Mouse (Mus musculus) heart, embryonic 14.5 days (tissue): ENCODE measurements at regions not wholly inside any gene's neighbourhood (a gene's known extent, or its start where the extent isn't known, plus 50 kb on each side); places are given as distances from the start of the nearest gene placed in this dataset.
A peak's percentile ranks its signal among the peaks of the same experiment; 100 is the strongest.

Source experiments
- ATAC-seq: fragments of 200-750 bp; cut with Nextera tagmentation; 2 replicates; pipeline ENCODE4 v1.8.0; 2017; ENCODE audit warnings: low read depth, moderate TSS enrichment; ENCODE audit not compliant: insufficient number of reproducible peaks, insufficient read depth, low FRiP score
- H3K27ac ChIP-seq, 2 experiments: fragments of 200-500 bp in 1 of 2; fragments of 300-500 bp in 1 of 2; sonication (generic) in 1 of 2; replicated peaks in 1 of 2; 2 replicates each; pipeline ENCODE4 v1.5.1; 2012 to 2014; ENCODE audit warnings: low read depth in 2 of 2, low read length in 2 of 2, control low read depth in 1 of 2, mild to moderate bottlenecking in 1 of 2, mixed read lengths in 1 of 2; ENCODE audit not compliant: control insufficient read depth in 1 of 2, insufficient read depth in 1 of 2
- H3K27me3 ChIP-seq: fragments of 300-500 bp; sonication (generic); 2 replicates; pipeline ENCODE4 v1.6.1; 2014; ENCODE audit warnings: mild to moderate bottlenecking, low read length, control low read depth; ENCODE audit not compliant: control insufficient read depth, insufficient read depth
- H3K36me3 ChIP-seq: fragments of 300-500 bp; sonication (generic); 2 replicates; pipeline ENCODE4 v1.6.1; 2014; ENCODE audit warnings: mild to moderate bottlenecking, control low read depth, low read length, mixed read lengths; ENCODE audit not compliant: control insufficient read depth, insufficient read depth
- H3K4me1 ChIP-seq, 2 experiments: fragments of 200-500 bp in 1 of 2; fragments of 300-500 bp in 1 of 2; sonication (generic) in 1 of 2; 2 replicates each; pipeline ENCODE4 v1.6.1; 2012 to 2014; ENCODE audit warnings: low read length in 2 of 2, control low read depth in 1 of 2, mixed read lengths in 1 of 2; ENCODE audit not compliant: control insufficient read depth in 2 of 2, insufficient read depth in 2 of 2
- H3K4me2 ChIP-seq: fragments of 300-500 bp; sonication (generic); 2 replicates; pipeline ENCODE4 v1.6.1; 2014; ENCODE audit warnings: mild to moderate bottlenecking, low read length
- H3K4me3 ChIP-seq, 2 experiments: fragments of 200-500 bp in 1 of 2; fragments of 300-500 bp in 1 of 2; sonication (generic) in 1 of 2; 2 replicates each; pipeline ENCODE4 v1.5.1; 2012 to 2014; ENCODE audit warnings: low read length in 2 of 2, mild to moderate bottlenecking in 2 of 2, control low read depth in 1 of 2, low read depth in 1 of 2, moderate library complexity in 1 of 2; ENCODE audit not compliant: control insufficient read depth in 1 of 2, insufficient read depth in 1 of 2
- H3K9ac ChIP-seq: fragments of 300-500 bp; sonication (generic); 2 replicates; pipeline ENCODE4 v1.6.1; 2014; ENCODE audit warnings: mild to moderate bottlenecking, low read length
- H3K9me3 ChIP-seq: fragments of 300-500 bp; sonication (generic); 2 replicates; pipeline ENCODE4 v1.6.1; 2016; ENCODE audit warnings: low read length, control low read depth; ENCODE audit not compliant: control insufficient read depth
- WGBS: fragments of 180-500 bp; shearing (Covaris S2); extraction: QIAGEN DNeasy Blood & Tissue Kit; methylation state at CpG from one replicate; pipeline ENCODE4 v1.1.7; 2014; 5-methylcytosine and 5-hydroxymethylcytosine counted together

DNA sequence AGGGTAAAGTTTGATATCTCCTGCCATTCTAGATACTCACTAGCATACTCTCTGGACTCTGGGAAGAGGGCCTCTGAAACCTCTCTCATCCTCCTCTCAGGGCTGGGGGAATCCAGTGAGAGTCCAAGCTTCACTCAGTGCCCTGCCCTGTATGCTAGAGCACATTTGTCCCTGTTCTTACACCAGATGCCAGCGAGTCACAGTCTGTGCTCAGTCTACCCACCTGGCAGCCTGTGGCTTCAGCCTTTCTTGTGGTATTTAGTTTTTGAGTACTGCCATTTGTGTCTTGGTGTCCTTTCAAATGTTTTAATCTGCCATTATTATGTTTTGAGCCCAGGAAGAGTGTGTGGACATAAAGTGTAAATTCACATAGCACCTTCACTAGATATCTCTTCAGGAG is 86.8 kb upstream of the Magi3 start:
- H3K9ac ChIP-seq = no peak overlapping the region
- no peaks in the 10 kb centered on the region for H3K27me3 ChIP-seq
- no peak overlapping the region for H3K4me2 ChIP-seq
- no peak overlapping the region for H3K4me3 ChIP-seq
- H3K27ac ChIP-seq = no peak overlapping the region
- H3K4me1 ChIP-seq = peaks cover 10 to 12% of the 10 kb centered on the region in 2 experiments
- ATAC-seq = no peak
- no peaks in the 10 kb centered on the region for H3K9me3 ChIP-seq
- WGBS = 91% methylated on average over 1 of the region's 1 CpGs
- H3K36me3 ChIP-seq = no peaks in the 10 kb centered on the region

DNA sequence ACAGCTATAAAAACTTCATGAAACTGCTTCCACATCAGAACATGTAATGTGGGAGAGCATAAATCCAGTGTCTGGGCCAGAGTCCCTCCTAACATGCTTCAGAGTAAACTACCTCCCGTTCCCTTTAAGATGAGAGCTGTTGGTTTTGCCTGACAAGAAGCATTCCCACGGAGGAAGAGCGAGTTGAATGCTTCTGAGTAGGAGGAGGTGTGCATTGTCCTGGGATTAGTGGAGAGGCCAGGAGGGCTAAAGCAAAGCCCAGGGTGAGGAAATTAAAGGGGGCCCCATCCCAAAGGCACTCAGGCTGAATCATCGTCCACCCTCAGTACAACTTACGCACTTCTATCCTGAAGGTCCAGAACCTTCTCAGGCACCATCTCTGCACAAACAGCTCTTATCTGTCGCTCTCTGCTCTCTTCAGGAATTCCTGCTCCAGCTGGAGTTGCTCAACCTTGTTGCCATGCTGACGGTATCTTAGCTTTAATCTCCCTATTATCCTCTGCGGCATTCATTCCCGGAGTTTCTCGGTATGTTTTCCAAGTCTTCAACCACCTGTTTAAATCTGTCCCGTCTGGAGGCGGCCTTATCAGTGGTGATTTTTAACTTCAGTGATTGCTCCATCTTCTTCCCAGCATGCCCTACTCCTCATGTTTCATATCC is 85.9 kb upstream of the Magi3 start:
- no peak overlapping the region for H3K4me3 ChIP-seq
- no peak for ATAC-seq
- WGBS = 15% methylated on average over 12 of the region's 12 CpGs
- H3K4me2 ChIP-seq = peak overlapping the region; percentile 34; the same call in 1 of the 2 replicates
- H3K27ac ChIP-seq = 0 out of 4 replicates have a peak overlapping the region, but pooled peaks have one; percentile 2 to 3
- H3K9me3 ChIP-seq = no peaks in the 10 kb centered on the region
- peak overlapping the region; percentile 41; the same call in 1 of the 2 replicates for H3K9ac ChIP-seq
- H3K36me3 ChIP-seq = no peaks in the 10 kb centered on the region
- H3K27me3 ChIP-seq = no peaks in the 10 kb centered on the region
- peaks cover 8 to 12% of the 10 kb centered on the region in 2 experiments for H3K4me1 ChIP-seq

DNA sequence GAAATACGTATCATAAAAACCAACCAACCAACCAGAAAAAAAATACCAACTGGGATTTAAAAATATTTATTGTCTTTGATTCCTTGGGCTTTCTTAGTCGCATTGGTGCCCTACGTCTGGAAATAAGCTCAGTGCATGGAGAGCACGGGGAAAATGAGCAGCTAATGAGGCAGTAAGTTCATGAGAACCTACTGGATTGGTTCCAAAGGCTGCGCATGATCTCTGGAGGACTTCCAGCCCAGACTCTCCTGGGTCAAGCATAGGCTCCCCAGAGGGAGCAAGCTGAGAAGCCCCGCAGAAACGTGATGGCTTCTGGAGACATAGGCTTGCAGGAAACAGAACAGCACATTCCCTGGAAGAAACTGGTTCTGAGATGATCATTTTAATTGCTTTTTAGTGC is 83.4 kb upstream of the Magi3 start:
- no peaks in the 10 kb centered on the region for H3K27me3 ChIP-seq
- no peak overlapping the region for H3K4me2 ChIP-seq
- H3K9me3 ChIP-seq = no peaks in the 10 kb centered on the region
- H3K36me3 ChIP-seq = no peaks in the 10 kb centered on the region
- no peak overlapping the region for H3K9ac ChIP-seq
- H3K4me1 ChIP-seq = peaks cover 8 to 18% of the 10 kb centered on the region in 2 experiments
- H3K4me3 ChIP-seq = no peak overlapping the region
- H3K27ac ChIP-seq = no peak overlapping the region
- 76% methylated on average over 7 of the region's 7 CpGs for WGBS
- no peak for ATAC-seq

DNA sequence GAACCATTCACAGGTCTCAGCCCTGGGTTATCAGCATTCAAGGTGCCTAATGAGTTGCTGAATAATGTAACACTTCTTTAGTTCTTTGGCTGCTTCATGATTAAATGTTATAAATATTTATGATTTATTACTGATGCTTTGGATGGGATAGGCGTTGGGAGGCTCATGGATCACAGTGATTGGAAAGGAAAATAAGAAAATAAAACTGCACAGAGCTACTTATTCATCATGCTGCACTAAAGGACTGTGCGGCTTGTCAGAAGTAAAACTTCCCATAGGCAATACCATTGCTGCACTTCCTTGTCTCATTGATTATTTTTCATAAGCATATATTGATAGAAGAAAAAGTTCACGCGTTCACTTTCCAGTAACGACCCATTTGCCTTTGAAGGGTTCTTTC is 80.0 kb upstream of the Magi3 start:
- Histone ChIP-seq H3K4me3 (no peak overlapping the region), H3K36me3 (no peaks in the 10 kb centered on the region), H3K27me3 (no peaks in the 10 kb centered on the region), H3K4me2 (no peak overlapping the region), H3K9ac (no peak overlapping the region), H3K27ac (no peak overlapping the region), H3K4me1 (peaks cover 3 to 20% of the 10 kb centered on the region in 2 experiments; a peak in 3 of 4 replicates), H3K9me3 (no peaks in the 10 kb centered on the region)
- WGBS = 92% methylated on average over 5 of the region's 5 CpGs
- no peak for ATAC-seq

DNA sequence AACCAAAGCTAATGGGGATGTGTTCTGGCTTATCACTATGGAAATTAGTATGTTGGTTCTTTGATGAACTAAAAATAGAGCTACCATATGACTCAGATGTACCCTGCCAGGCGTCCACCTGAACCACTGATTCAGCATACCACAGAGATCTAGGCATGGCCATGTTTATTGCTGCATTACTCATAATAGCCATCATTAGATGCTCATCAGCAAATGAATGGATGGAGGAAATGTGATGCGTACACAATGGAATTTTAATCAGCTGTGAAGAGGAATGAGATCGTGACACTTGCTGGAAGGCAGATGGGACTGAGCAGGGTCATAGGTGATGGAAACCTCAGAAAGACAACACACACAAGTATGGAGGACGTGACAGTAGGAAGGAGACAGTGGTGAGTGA is 78.7 kb upstream of the Magi3 start:
- no peak overlapping the region for H3K4me2 ChIP-seq
- no peaks in the 10 kb centered on the region for H3K27me3 ChIP-seq
- WGBS = 36% methylated on average over 4 of the region's 4 CpGs
- no peak for ATAC-seq
- no peak overlapping the region for H3K4me3 ChIP-seq
- H3K9ac ChIP-seq = no peak overlapping the region
- no peak overlapping the region for H3K27ac ChIP-seq
- H3K36me3 ChIP-seq = no peaks in the 10 kb centered on the region
- H3K4me1 ChIP-seq = peaks cover 3 to 27% of the 10 kb centered on the region in 2 experiments
- H3K9me3 ChIP-seq = no peaks in the 10 kb centered on the region

DNA sequence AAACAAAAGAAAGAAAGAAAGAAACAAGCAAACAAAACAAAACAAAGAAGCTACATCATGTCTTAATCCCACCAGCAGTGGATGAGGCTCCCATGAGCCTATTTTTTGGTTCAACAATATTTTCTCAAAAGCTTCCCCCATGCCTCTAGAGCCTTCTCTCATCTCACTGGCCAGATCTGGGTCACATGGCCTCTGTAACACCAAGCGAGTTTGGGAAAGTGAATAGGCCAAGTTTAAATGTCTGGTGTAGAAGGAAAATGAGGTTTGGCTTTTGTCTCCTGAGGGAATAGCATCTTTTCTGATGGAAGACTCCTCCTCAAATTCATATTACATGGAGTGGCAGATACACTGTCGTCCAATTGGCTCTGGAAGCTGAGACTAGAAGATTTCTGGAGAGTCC is 78.2 kb upstream of the Magi3 start:
- WGBS = 85% methylated on average over 2 of the region's 2 CpGs
- H3K9ac ChIP-seq = no peak overlapping the region
- H3K36me3 ChIP-seq = no peaks in the 10 kb centered on the region
- H3K4me1 ChIP-seq = peaks cover 3 to 24% of the 10 kb centered on the region in 2 experiments
- no peak for ATAC-seq
- H3K27me3 ChIP-seq = no peaks in the 10 kb centered on the region
- no peak overlapping the region for H3K4me2 ChIP-seq
- no peaks in the 10 kb centered on the region for H3K9me3 ChIP-seq
- no peak overlapping the region for H3K27ac ChIP-seq
- no peak overlapping the region for H3K4me3 ChIP-seq

DNA sequence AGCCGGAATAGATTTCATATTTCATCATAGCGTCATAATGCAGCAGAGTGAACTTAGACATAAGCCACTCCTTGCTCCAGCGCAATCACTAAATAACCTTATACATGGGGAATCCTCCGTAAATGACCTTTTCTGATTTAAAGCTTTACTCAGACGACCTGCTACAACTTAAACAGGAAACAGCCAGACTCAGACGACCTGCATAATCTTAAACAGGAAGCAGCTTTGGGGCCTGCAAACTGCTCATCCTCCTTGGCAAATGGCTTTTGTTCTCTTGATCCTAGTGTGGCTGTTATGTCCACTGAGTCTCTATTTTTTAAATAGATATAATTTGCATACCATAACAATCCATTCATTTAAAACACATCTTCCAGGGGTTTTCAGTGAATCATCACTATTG is 76.9 kb upstream of the Magi3 start:
- peaks cover 3 to 24% of the 10 kb centered on the region in 2 experiments for H3K4me1 ChIP-seq
- no peaks in the 10 kb centered on the region for H3K27me3 ChIP-seq
- H3K36me3 ChIP-seq = no peaks in the 10 kb centered on the region
- no peak overlapping the region for H3K4me3 ChIP-seq
- no peak overlapping the region for H3K9ac ChIP-seq
- 66% methylated on average over 6 of the region's 6 CpGs for WGBS
- no peak for ATAC-seq
- no peaks in the 10 kb centered on the region for H3K9me3 ChIP-seq
- H3K27ac ChIP-seq = no peak overlapping the region
- H3K4me2 ChIP-seq = no peak overlapping the region

DNA sequence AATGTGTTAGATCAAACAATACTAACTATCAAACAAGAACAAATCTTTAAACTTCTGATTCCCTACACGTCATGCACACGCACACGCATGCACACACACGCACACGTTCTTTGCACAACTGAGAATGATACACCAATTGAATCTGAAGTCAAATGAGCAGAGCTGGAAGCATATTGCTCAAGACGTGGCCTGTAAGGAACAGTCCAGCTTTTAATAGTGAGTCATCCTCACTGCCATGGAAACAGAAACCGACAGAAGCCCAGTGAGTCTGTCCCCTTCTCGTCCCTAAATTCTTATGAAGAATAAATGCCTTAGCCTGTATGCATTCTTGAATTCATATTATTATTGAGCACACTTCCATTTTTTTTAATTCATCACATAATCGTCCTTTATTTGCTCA is 75.7 kb upstream of the Magi3 start:
- ATAC-seq = no peak
- no peak overlapping the region for H3K27ac ChIP-seq

More for the DNA sequence above, 75.7 kb upstream of the Magi3 start:
- H3K4me3 ChIP-seq = no peak overlapping the region
- H3K9ac ChIP-seq = no peak overlapping the region
- H3K27me3 ChIP-seq = no peaks in the 10 kb centered on the region
- H3K36me3 ChIP-seq = no peaks in the 10 kb centered on the region
- WGBS = 74% methylated on average over 9 of the region's 9 CpGs
- peaks cover 3 to 24% of the 10 kb centered on the region in 2 experiments for H3K4me1 ChIP-seq
- no peaks in the 10 kb centered on the region for H3K9me3 ChIP-seq
- H3K4me2 ChIP-seq = no peak overlapping the region
